Mouse (Mus musculus) erythroblast, embryonic 14.5 days (primary cell): ENCODE measurements around the gene Mcur1.

Experiments used
- GATA1 ChIP-seq: IDR thresholded peaks from 2 replicates; pipeline ENCODE4 v1.6.1; 2012; ENCODE audit warnings: low read length, inconsistent platforms, mixed read lengths
- TAL1 ChIP-seq: IDR thresholded peaks from 3 replicates; pipeline ENCODE4 v1.6.1; 2012; ENCODE audit warnings: low read length, inconsistent platforms, mixed read lengths

DNA sequence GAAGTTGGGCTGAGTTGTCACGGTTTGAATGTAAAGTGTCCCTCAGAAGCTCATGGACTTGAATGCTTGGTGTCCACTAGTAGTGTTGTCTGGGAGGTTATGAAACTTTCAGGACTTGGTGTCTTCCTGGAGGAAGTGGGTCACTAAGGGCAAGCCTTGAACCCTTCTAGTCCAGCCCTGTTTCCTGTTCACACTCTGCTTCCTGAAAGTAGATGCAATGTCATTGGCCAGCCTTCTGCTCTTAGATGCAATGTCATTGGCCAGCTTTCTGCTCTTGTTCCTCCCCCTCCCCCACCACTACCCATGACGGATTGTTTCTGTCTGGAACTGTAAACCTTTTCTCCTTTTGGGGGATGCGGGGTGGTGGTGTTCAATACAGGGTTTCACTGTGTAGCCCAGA is 47.3 kb downstream of the Mcur1 start:
- TF ChIP-seq TAL1: no peak
- no peak for TF ChIP-seq GATA1
